Mouse (Mus musculus): ENCODE data around the gene Osbp2. TPM values are rescaled to one million over a fixed set of nuclear protein-coding genes. Genes with fewer than 3 reads are reported as not detected.
A peak's percentile ranks its signal among the peaks of the same experiment; 100 is the strongest.
"Not testable (repeated sequence)": the region's sequence is repeated elsewhere in the genome, so short reads cannot be mapped to it uniquely, and the experiment has no call there.

Gene Osbp2
- 1.5 and 1.6 TPM in 2 replicates for polyA plus RNA-seq (2014; fragmentation: Nextera tagmentation; extraction: Ambion mirVana)

- H3K27me3 ChIP-seq (ENCODE audit: control insufficient read depth, insufficient read depth, low read length): peaks cover 11% of the 10 kb centered on the region
- peak within 1 kb of the TSS; percentile 43 for H3K4me3 ChIP-seq (ENCODE audit: low read depth, low read length)
- no peaks in the 10 kb centered on the region for H3K9me3 ChIP-seq (ENCODE audit: control insufficient read depth, low read length)
- WGBS: 4% methylated on average over 51 of the region's 58 CpGs
- peak within 1 kb of the TSS; percentile 63 for H3K9ac ChIP-seq (ENCODE audit: low read length)
- H3K4me2 ChIP-seq: peak within 1 kb of the TSS; percentile 71
- no peaks in the 10 kb centered on the region for H3K4me1 ChIP-seq (ENCODE audit: control insufficient read depth, insufficient read depth, low read length)
- DNase-seq (ENCODE audit: low spot score, missing footprints): peak; percentile 97
- peak; percentile 94 for ATAC-seq (ENCODE audit: low FRiP score)
- H3K36me3 ChIP-seq (ENCODE audit: control insufficient read depth, insufficient read depth, low read length): no peaks in the 10 kb centered on the region
- H3K27ac ChIP-seq (ENCODE audit: low read depth, low read length): no peak within 1 kb of the TSS
These were observed at the start of gene Osbp2 for GRCm38 (mm10) chr11:3863454-3864112. Osbp2 (minus strand) TSS chr11:3863903.

- H3K4me3 ChIP-seq (ENCODE audit: low read depth, low read length): peak overlapping the region; percentile 56
- no peaks in the 10 kb centered on the region for H3K9me3 ChIP-seq (ENCODE audit: control insufficient read depth, low read length)
- DNase-seq (ENCODE audit: low spot score, missing footprints): peak; percentile 93
- 0 out of 2 replicates have a peak, but pooled peaks have one; percentile 10 for ATAC-seq (ENCODE audit: low FRiP score)
- peaks cover 9% of the 10 kb centered on the region; the same call in 1 of the 2 replicates for H3K27me3 ChIP-seq (ENCODE audit: control insufficient read depth, insufficient read depth, low read length)
- no peak overlapping the region for H3K27ac ChIP-seq (ENCODE audit: low read depth, low read length)
- H3K9ac ChIP-seq (ENCODE audit: low read length): peak overlapping the region; percentile 70
- peaks cover 17% of the 10 kb centered on the region for H3K4me1 ChIP-seq (ENCODE audit: control insufficient read depth, insufficient read depth, low read length)
- 1% methylated on average over 15 of the region's 16 CpGs for WGBS
- no peaks in the 10 kb centered on the region for H3K36me3 ChIP-seq (ENCODE audit: control insufficient read depth, insufficient read depth, low read length)
- H3K4me2 ChIP-seq: peak overlapping the region; percentile 89
These were observed 49.2 kb upstream of the Osbp2 start for GRCm38 (mm10) chr11:3912875-3913271.

GRCm38 (mm10) chr11:3912100-3912874, 48.6 kb upstream of the Osbp2 start:
- H3K4me2 ChIP-seq: peak overlapping the region; percentile 89
- H3K9me3 ChIP-seq (ENCODE audit: control insufficient read depth, low read length): no peaks in the 10 kb centered on the region
- peak overlapping the region; percentile 56 for H3K4me3 ChIP-seq (ENCODE audit: low read depth, low read length)
- H3K27ac ChIP-seq (ENCODE audit: low read depth, low read length): no peak overlapping the region; the same call in 1 of the 2 replicates
- H3K36me3 ChIP-seq (ENCODE audit: control insufficient read depth, insufficient read depth, low read length): no peaks in the 10 kb centered on the region
- DNase-seq (ENCODE audit: low spot score, missing footprints): peak; percentile 87
- H3K9ac ChIP-seq (ENCODE audit: low read length): peak overlapping the region; percentile 70
- no peak for ATAC-seq (ENCODE audit: low FRiP score)
- 24% methylated on average over 19 of the region's 19 CpGs for WGBS
- H3K4me1 ChIP-seq (ENCODE audit: control insufficient read depth, insufficient read depth, low read length): peaks cover 17% of the 10 kb centered on the region
- peaks cover 9% of the 10 kb centered on the region; the same call in 1 of the 2 replicates for H3K27me3 ChIP-seq (ENCODE audit: control insufficient read depth, insufficient read depth, low read length)

GRCm38 (mm10) chr11:3911440-3911839, 47.7 kb upstream of the Osbp2 start:
- DNase-seq (ENCODE audit: low spot score, missing footprints); H3K4me2 ChIP-seq; H3K27ac ChIP-seq (ENCODE audit: low read depth, low read length); ATAC-seq (ENCODE audit: low FRiP score); H3K36me3 ChIP-seq (ENCODE audit: control insufficient read depth, insufficient read depth, low read length); H3K9me3 ChIP-seq (ENCODE audit: control insufficient read depth, low read length); H3K27me3 ChIP-seq (ENCODE audit: control insufficient read depth, insufficient read depth, low read length); H3K4me3 ChIP-seq (ENCODE audit: low read depth, low read length); H3K9ac ChIP-seq (ENCODE audit: low read length): not testable (repeated sequence)
- peaks cover 17% of the 10 kb centered on the region for H3K4me1 ChIP-seq (ENCODE audit: control insufficient read depth, insufficient read depth, low read length)
- WGBS: 89% methylated on average over 6 of the region's 6 CpGs

DNA sequence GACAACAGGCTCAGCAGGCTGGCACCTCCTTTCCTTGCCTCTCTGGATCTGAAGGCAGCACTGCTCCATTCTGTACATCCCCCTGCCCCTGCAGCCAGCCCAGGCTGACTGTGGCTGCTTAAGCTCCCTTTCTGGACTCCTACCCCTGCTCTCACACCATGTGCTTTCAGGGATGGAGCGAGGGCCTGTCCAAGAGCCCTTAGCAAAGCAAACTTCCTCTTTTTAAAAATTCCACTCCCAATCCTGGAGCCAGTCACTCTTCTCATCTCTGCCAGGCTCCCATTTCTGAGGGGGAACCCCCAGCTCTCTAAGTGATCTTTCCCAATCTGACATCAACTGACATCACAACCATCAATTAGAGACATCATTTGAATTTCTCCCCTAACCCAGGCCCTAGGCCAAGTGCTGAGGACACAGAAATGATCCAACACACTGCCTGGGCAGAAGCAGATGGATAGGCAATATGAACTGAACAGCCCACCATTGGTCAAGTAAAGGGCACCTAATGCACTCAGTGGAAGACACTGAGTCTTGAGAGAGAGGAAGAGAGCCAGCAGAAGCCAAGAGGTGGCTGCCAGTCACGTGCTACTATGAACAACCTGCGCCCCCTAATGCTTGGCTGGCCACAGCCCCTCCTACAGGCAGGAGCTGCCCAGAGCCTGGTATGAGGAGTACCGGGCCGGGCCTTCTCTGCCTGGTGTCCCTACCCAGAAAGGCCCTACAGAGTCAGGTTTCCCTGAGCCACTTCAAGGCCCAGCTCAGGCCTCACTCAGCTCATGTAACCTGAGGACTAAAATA, 47.0 kb upstream of the Osbp2 start:
- H3K27me3 ChIP-seq (ENCODE audit: control insufficient read depth, insufficient read depth, low read length): peaks cover 9% of the 10 kb centered on the region; the same call in 1 of the 2 replicates
- 0 out of 2 replicates have a peak overlapping the region, but pooled peaks have one; percentile 14 for H3K9ac ChIP-seq (ENCODE audit: low read length)
- H3K4me2 ChIP-seq: no peak overlapping the region; the same call in 1 of the 2 replicates
- no peak overlapping the region for H3K27ac ChIP-seq (ENCODE audit: low read depth, low read length)
- DNase-seq (ENCODE audit: low spot score, missing footprints): no peak
- no peak for ATAC-seq (ENCODE audit: low FRiP score)
- H3K36me3 ChIP-seq (ENCODE audit: control insufficient read depth, insufficient read depth, low read length): no peaks in the 10 kb centered on the region
- WGBS: 57% methylated on average over 5 of the region's 5 CpGs
- peaks cover 17% of the 10 kb centered on the region for H3K4me1 ChIP-seq (ENCODE audit: control insufficient read depth, insufficient read depth, low read length)
- H3K4me3 ChIP-seq (ENCODE audit: low read depth, low read length): no peak overlapping the region
- no peaks in the 10 kb centered on the region for H3K9me3 ChIP-seq (ENCODE audit: control insufficient read depth, low read length)

DNA sequence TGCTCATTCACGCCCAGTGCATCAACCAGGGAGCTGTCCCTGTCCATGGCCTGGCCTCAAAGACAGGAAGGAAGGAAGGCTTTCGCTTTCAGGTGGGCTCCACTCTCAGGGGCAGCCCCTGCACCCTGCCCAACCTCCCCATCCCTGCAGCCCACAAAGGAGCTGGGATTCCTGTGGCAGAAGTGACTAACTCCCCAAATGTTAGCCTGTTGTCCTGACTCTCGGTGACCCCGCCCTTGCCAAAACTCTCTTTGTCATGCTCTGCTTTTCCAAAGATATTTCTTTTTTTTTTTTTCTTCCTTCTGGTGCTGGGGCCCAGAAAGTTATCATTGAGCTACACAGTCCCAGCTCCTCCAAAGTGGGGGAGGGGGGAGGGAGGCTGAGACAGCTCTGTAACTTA, 45.5 kb upstream of the Osbp2 start:
- H3K27me3 ChIP-seq (ENCODE audit: control insufficient read depth, insufficient read depth, low read length): peaks cover 9% of the 10 kb centered on the region; the same call in 1 of the 2 replicates
- no peak overlapping the region for H3K9ac ChIP-seq (ENCODE audit: low read length)
- H3K4me1 ChIP-seq (ENCODE audit: control insufficient read depth, insufficient read depth, low read length): peaks cover 17% of the 10 kb centered on the region
- DNase-seq (ENCODE audit: low spot score, missing footprints) (no peak), ATAC-seq (ENCODE audit: low FRiP score) (no peak)
- H3K36me3 ChIP-seq (ENCODE audit: control insufficient read depth, insufficient read depth, low read length): no peaks in the 10 kb centered on the region
- H3K4me2 ChIP-seq: no peak overlapping the region
- 86% methylated on average over 4 of the region's 4 CpGs for WGBS
- no peaks in the 10 kb centered on the region for H3K9me3 ChIP-seq (ENCODE audit: control insufficient read depth, low read length)
- H3K4me3 ChIP-seq (ENCODE audit: low read depth, low read length): no peak overlapping the region
- H3K27ac ChIP-seq (ENCODE audit: low read depth, low read length): no peak overlapping the region

GRCm38 (mm10) chr11:3905446-3905845, 41.7 kb upstream of the Osbp2 start:
- Histone ChIP-seq H3K4me3 (ENCODE audit: low read depth, low read length) (no peak overlapping the region), H3K27ac (ENCODE audit: low read depth, low read length) (no peak overlapping the region), H3K4me2 (no peak overlapping the region), H3K9ac (ENCODE audit: low read length) (no peak overlapping the region), H3K4me1 (ENCODE audit: control insufficient read depth, insufficient read depth, low read length) (no peaks in the 10 kb centered on the region; the same call in 1 of the 2 replicates), H3K27me3 (ENCODE audit: control insufficient read depth, insufficient read depth, low read length) (no peaks in the 10 kb centered on the region), H3K36me3 (ENCODE audit: control insufficient read depth, insufficient read depth, low read length) (no peaks in the 10 kb centered on the region), H3K9me3 (ENCODE audit: control insufficient read depth, low read length) (no peaks in the 10 kb centered on the region)
- no peak for ATAC-seq (ENCODE audit: low FRiP score)
- no peak for DNase-seq (ENCODE audit: low spot score, missing footprints)
- WGBS: 85% methylated on average over 1 of the region's 1 CpGs

DNA sequence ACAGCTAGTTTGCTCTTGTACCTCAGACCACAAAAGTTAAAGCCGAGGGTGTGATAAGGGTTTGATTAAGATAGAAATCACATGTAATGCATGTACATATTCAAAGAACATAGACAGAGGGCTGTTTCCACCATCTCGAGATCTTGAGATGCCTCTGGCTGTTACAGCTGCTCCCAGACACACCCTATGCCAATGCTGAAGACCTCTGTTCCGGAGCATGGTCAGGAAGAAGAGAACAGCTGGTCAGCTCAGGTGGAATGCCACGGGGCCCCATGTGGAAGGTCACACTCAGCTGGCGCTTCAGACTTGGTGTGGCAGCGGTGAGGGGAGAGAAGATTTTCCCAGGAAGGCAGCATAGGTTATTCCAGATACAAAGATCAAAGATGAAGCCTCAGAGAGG, 41.0 kb upstream of the Osbp2 start:
- no peak for ATAC-seq (ENCODE audit: low FRiP score)
- Histone ChIP-seq H3K9me3 (ENCODE audit: control insufficient read depth, low read length) (no peaks in the 10 kb centered on the region), H3K4me3 (ENCODE audit: low read depth, low read length) (no peak overlapping the region), H3K36me3 (ENCODE audit: control insufficient read depth, insufficient read depth, low read length) (no peaks in the 10 kb centered on the region), H3K4me2 (no peak overlapping the region), H3K4me1 (ENCODE audit: control insufficient read depth, insufficient read depth, low read length) (no peaks in the 10 kb centered on the region), H3K27ac (ENCODE audit: low read depth, low read length) (no peak overlapping the region), H3K9ac (ENCODE audit: low read length) (no peak overlapping the region), H3K27me3 (ENCODE audit: control insufficient read depth, insufficient read depth, low read length) (no peaks in the 10 kb centered on the region)
- WGBS: 81% methylated on average over 6 of the region's 6 CpGs
- no peak for DNase-seq (ENCODE audit: low spot score, missing footprints)
